Mouse (Mus musculus) gastrocnemius, postnatal 25 days (tissue): ENCODE results near the gene Pkdcc. TPM values are rescaled to one million over a fixed set of nuclear protein-coding genes. Genes with fewer than 3 reads are reported as not detected.
A peak's percentile ranks its signal among the peaks of the same experiment; 100 is the strongest.

Experiments
- DNase-seq: peaks from one replicate; pipeline ENCODE4 v3.0.0; 2022
- long read RNA-seq, 2 experiments: library from polyadenylated mRNA; stranded (forward); transcript quantifications; one replicate each; pipeline ENCODE4 v2.0.0; 2021
- total RNA-seq, 2 experiments: library from RNA; stranded (reverse); gene quantifications; 1 replicate in 1 of 2; 2 replicates in 1 of 2; pipeline ENCODE4 v1.2.3; 2021

The Pkdcc gene
- total RNA-seq = 10 to 100 TPM; 51.3 to 98.7 TPM
- long read RNA-seq, experiment 1, transcript Pkdcc-204 (7 exons, 2,446 nt) = major isoform, 25 of 57 reads
- long read RNA-seq, experiment 1, partial matches to known transcripts = 28 of 57 reads
- long read RNA-seq, experiment 1, other reads (novel, unspliced or antisense) = 4 of 57 reads
- long read RNA-seq, experiment 2, transcript Pkdcc-204 (7 exons, 2,446 nt) = major isoform, 31 of 47 reads
- long read RNA-seq, experiment 2, partial matches to known transcripts = 8 of 47 reads
- long read RNA-seq, experiment 2, other reads (novel, unspliced or antisense) = 8 of 47 reads

GRCm38 (mm10) chr17:83214674-83215528, at the start of gene Pkdcc:
Gene Pkdcc (plus strand): TSS chr17:83215292.
- DNase-seq = peak; percentile 94

- DNase-seq = no peak
Observed at GRCm38 (mm10) chr17:83166195-83166594, 48.9 kb upstream of the Pkdcc start.

GRCm38 (mm10) chr17:83176146-83176545, 38.9 kb upstream of the Pkdcc start:
- peak; percentile 57 for DNase-seq

- no peak for DNase-seq
Observed at GRCm38 (mm10) chr17:83178483-83179150, 36.5 kb upstream of the Pkdcc start.

GRCm38 (mm10) chr17:83179151-83179531, 36.0 kb upstream of the Pkdcc start:
- DNase-seq = no peak

GRCm38 (mm10) chr17:83179569-83179968, 35.5 kb upstream of the Pkdcc start:
- no peak for DNase-seq

- peak; percentile 39 for DNase-seq
Observed at GRCm38 (mm10) chr17:83181086-83181485, 34.0 kb upstream of the Pkdcc start.

GRCm38 (mm10) chr17:83181592-83181991, 33.5 kb upstream of the Pkdcc start:
- no peak for DNase-seq

GRCm38 (mm10) chr17:83182061-83182664, 32.9 kb upstream of the Pkdcc start:
- DNase-seq = no peak

GRCm38 (mm10) chr17:83182780-83183179, 32.3 kb upstream of the Pkdcc start:
- DNase-seq = no peak

- DNase-seq = no peak
Observed at GRCm38 (mm10) chr17:83187751-83188565, 27.1 kb upstream of the Pkdcc start.

GRCm38 (mm10) chr17:83190810-83191209, 24.3 kb upstream of the Pkdcc start:
- DNase-seq = no peak

- no peak for DNase-seq
Observed at GRCm38 (mm10) chr17:83194491-83194890, 20.6 kb upstream of the Pkdcc start.

- no peak for DNase-seq
Observed at GRCm38 (mm10) chr17:83197361-83197923, 17.6 kb upstream of the Pkdcc start.

- DNase-seq = no peak
Observed at GRCm38 (mm10) chr17:83200469-83200868, 14.6 kb upstream of the Pkdcc start.

- no peak for DNase-seq
Observed at GRCm38 (mm10) chr17:83201257-83201656, 13.8 kb upstream of the Pkdcc start.

GRCm38 (mm10) chr17:83203692-83204383, 11.3 kb upstream of the Pkdcc start:
- DNase-seq = no peak

GRCm38 (mm10) chr17:83207296-83207695, 7.8 kb upstream of the Pkdcc start:
- no peak for DNase-seq

GRCm38 (mm10) chr17:83208455-83208854, 6.6 kb upstream of the Pkdcc start:
- no peak for DNase-seq

GRCm38 (mm10) chr17:83210531-83210930, 4.6 kb upstream of the Pkdcc start:
- peak; percentile 60 for DNase-seq

GRCm38 (mm10) chr17:83211196-83211595, 3.9 kb upstream of the Pkdcc start:
- DNase-seq = no peak
